Mouse (Mus musculus): ENCODE results near the gene Prkch. TPM values are rescaled to one million over a fixed set of nuclear protein-coding genes. Genes with fewer than 3 reads are reported as not detected.
A peak's percentile ranks its signal among the peaks of the same experiment; 100 is the strongest.

The Prkch gene
- total RNA-seq, 4 experiments from 2014 or later: 4.3 to 5.8 (median 4.9) TPM

DNA sequence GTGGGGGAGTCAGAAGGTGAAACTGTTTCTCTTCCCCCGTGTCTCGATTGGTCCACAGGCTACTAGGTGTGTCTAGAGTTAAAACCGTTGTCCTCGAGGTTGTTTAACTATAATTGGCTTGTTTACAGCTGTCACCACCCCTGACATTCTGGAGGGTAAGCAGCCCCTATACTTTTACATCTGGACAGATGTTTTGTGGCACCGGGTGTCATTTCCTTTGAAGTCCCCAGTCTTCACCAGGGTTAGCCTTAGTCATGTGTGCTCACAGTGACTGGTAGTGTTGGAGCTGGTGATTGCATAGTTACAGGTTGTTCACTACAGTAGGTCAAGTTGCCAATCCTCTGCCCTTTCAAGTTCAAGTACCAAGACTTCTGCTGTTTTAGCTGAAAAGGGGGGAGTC, 126.2 kb downstream of the Prkch start:
- no peak for DNase-seq (ENCODE audit: low spot score in 2 of 2)

DNA sequence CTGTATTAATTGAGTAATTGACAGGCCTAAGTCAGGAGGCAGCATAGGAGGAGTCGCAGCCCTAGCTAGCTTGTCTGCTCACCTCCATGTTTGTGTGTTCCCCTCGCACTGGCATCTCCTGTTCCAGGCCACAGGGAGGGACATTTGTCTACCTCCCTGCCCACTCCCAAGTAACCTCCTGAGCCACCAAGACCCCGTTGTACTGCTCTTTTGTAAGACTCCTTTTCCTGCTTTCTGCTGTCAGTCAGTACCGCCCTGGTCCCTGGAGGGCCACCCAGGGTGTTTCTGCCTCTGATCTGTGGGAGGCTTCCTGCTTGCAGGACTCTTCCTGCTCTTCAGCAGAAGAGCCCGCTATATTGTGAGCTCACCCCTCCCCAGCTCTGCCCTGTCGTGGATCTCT, 127.5 kb downstream of the Prkch start:
- DNase-seq (ENCODE audit: low spot score in 2 of 2): no peak

DNA sequence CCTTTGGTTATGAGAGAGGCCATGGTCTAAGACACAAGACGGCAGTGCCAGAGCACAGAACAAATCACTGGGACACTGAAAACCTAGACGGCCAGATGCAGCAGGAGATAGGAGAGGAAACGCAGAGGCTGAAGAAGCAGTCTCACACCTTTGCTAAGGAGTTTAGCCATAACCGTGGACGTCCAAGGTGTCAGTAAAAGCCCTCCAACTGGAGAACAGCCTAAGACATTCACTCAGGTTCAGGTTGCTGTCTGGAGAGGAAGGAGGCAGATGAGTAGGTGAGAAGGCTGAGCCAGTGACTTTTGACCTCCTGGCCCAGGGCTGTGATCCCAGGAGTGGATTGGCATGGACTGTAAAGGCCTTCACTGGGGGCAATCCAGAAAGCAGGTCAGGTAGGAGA, 130.0 kb downstream of the Prkch start:
- no peak for DNase-seq (ENCODE audit: low spot score in 2 of 2)

DNA sequence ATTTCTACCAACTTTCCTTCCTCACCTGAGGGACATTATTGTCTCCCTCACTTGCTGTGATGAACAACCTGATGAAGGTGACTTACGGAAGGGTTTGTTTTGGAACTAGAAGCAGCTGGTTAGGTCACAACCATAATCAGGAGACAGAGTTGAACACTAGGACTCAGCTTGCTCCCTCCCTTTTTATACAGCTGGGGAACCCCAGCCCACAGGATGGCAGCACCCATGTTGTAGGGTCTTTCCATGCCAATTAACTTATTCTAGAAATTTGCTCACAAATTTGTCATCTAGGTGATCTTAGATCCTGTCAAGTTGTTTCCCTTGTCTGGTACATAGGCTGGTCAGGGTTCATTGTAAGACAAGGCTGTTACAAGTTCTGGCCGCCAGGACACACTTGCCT, 130.7 kb downstream of the Prkch start:
- no peak for DNase-seq (ENCODE audit: low spot score in 2 of 2)

DNA sequence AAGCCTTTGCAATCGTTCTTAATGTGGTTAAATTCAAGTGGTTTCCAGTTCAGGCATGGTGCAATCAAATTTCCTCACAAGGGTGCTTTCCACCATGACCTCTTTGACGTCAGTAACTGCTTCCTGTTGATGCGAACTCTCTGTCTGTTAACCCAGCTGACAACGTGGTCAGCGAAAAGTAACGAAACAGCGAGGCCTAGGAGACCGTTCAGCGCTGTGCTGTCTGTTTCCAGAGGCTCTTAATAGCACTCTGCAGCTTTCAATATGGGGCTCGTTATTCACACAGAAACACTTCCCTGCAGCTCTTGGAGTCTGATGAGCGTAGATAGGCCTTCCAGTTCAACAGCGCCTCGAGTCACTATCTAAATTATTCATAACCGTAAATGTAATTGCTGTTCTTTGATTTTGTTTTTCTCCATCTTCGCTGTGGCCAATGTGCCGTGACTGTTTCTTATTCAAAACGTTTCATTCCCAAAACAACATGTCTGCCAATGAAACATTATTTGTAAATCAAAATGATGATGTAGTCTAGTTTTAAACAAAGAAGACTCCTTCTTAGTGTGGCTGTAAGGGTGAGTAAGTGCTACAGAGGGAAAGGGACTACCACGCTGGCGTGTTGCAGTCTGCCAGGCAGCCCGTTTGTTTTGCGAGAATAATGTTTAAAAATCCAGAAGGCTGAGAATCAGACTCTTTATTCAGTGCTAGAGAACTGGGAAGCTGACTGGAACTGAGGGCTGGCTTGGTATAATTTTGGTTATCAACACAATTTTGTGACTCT, 131.5 kb downstream of the Prkch start:
- DNase-seq (ENCODE audit: low spot score in 2 of 2): no peak

DNA sequence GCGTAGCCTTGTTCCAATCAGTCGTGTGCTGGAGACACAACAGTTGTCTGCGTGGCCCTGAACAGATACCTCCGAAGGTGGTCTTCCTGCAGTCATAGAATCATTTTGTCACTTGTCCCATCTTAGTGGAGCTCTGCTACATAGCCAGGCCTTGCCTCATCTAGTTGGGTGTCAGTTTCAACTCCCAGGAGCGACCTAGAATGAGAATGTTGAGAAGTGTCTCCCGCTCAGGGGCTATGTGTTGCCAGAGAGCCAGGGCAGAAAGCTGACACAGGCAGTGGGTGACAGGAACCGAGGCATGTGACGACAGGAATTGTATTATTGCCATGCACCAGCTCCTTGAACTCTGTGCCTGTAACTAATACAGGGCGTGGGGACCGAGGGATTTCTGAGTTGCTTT, 133.4 kb downstream of the Prkch start:
- no peak for DNase-seq (ENCODE audit: low spot score in 2 of 2)

DNA sequence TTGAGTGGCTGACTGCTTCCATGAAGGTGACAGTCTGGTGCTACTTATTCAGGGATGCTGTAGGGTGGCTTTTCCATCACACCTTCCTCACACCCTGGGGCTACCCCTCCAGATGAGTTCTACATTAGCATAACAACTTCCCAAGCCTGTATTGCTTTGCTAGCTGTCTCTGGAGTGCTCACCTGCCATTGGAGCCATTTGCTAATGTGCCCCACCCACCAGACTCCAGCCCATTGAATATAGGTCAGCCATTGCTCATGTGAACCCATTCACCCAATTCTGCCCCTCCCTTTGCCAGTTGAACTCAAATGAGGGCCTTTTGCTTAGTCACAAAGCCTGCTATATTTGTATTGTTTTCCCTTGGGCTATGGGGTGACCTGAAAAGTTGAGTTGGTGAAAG, 135.2 kb downstream of the Prkch start:
- DNase-seq (ENCODE audit: low spot score in 2 of 2): no peak

DNA sequence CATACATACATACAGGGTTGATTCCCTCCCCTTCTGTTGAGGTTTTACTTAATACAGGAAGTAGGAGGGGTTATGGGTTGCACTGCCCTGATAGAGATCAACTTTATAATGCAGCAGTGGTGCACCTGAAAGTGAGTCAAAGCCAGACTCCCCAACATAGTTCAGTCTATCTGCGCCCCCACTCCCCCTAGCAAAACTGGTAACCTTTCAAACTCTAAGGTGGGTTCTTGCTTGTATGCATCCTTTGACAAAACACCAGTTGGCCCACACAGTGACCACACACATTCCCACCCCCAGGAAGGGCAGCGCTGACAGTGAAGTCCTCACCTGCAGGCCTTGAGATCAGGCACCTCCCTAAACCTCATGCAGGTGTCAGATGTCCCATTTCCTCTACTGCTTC, 135.9 kb downstream of the Prkch start:
- no peak for DNase-seq (ENCODE audit: low spot score in 2 of 2)

DNA sequence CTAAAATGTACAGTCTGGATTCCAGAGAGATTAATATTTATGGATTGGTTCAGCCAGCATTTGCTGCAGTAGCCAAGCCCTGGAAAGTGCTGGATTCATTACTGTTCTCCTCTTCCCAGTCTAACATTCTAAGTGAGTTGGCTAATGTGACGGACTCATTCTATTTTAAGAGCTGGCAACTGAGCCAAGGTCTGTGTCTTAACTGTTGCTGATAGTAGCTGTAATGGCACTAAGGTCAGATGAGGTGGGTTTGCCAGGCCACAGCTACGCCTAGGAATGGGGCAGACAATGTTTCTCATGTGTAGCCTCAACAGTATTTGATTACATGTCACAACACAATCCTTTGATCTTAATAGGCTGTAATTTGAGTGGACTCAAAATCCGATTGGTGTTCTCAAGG, 137.5 kb downstream of the Prkch start:
- peak in 1 of 2 experiments; percentile 32 for DNase-seq (ENCODE audit: low spot score in 2 of 2)

DNA sequence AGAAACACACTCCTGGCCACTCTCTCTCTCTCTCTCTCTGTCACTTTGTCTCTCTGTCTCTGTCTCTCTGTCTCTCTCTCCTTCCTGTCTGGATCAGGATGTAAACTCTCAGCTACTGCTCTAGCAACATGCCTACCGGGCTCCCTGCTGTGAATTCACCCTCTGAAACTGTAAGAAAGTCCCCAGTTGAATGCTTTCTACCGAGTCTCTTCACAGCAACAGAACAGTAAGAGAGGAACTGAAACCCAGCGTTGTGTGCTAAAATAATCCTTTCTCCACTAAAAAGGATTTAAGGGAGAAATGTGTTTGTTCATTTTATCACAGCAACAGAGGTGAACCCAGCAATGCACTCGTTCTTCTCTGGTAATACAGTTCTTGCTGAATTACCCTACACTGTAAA, 138.5 kb downstream of the Prkch start:
- no peak for DNase-seq (ENCODE audit: low spot score in 2 of 2)

DNA sequence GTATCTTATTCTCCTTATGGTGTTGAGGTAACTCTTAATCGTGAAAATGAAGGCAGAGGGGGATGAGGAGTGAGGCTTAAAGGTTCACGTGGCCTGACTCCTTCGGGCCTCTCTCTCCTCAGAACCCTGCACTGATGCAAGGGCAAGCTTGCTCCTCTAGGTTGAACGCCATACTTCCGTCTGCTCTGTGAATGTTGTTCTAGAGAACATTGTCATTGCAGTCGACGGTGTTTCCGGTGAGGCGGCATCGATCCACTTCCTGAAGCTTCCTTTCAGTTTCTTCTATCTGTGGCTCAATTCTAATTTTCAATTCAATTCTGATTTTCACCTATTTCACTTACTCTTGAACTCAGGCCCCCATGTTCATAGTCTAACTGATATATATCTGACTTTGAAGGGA, 139.3 kb downstream of the Prkch start:
- no peak for DNase-seq (ENCODE audit: low spot score in 2 of 2)

DNA sequence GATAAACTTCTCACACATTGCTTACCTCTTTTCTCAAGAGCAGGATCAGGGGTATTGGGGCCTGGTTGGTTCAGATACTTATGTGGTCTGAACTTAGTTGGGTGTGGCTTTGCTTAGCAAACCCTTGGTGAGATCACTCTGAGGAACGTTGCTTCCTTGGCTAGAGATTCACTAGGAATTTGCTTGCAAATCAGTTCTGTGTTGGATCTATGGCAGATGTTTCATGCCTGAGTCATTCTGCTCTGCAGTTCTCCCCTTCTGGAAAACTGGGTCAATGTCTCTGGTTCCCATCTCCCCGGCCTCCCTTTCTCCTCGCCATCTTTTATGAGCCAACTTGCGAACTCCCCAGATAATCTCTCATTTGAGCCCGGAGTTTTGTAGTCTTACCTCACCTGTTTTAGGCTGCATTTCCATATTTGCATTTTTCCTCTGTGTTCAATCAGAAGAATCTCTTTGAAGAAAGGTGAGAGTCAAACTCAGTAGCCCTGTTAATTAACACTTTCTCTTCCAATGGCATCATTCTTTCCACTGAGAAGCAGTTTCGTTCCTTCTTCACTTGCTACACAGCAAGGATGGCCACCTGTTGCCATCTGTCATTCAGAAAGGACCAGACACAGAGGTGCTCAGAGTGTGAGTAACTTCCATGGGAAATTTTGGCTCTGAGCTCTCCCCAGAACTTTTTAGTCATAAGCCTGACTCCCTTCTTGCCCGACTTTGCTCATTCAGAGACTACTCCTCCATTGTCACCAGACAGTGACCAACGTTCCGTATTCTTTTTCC, 141.4 kb downstream of the Prkch start:
- no peak for DNase-seq (ENCODE audit: low spot score in 2 of 2)

DNA sequence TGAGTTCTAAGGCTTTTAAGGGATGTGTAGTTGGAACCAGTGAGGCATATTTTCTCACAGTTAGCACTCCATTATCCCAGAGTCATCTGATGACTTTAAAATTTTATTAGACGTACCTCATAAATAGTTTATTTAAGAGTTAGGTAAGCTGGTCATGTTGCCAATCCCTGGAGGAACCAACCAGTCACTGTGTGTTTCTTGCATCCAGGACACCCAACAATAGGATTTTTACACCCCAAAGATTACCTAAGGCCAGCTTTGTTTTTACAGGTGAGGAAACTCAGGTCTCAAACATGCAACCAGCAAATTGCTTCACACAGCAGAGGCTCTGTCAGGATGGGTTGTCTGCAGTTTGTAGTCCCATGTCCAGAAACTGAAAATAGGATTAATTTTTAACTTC, 142.4 kb downstream of the Prkch start:
- DNase-seq (ENCODE audit: low spot score in 2 of 2): no peak

DNA sequence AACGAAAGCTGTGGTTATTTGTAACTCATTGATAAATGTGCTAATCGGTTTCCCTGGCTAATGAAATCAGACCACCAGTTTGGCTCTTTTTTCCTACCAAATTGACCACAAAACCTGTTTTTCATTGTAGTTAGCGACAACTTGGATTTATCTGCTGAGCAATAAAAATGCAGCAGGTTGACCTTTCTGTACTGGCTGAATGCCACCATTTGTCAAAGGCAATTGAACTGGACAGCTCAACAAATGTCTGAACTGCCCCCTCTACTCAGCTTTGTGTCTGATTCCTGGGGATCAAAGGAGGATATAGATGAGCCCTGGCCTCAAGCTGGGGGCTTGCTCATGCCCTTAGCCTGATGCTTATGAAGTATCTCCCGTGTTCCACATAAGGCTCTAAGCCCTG, 146.0 kb downstream of the Prkch start:
- no peak for DNase-seq (ENCODE audit: low spot score in 2 of 2)

DNA sequence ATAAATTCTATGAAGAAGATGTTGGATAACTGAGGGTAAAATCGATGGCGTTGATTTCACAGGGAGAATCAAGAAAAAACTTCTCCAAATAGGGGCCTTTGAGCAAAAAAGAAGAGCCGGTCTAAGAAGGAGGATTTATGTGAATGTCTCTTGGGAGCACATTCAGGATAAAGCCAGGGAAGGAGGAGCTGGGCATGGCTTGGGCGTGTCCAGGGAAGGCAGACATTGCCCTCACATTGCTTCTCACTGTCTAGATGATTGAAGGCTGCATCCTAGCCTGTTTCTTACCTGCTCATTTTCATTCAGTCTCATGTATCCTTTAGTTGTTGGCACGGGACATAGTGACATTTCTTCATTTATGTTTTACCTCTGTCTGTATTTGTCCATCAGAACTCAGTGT, 146.5 kb downstream of the Prkch start:
- no peak for DNase-seq (ENCODE audit: low spot score in 2 of 2)

DNA sequence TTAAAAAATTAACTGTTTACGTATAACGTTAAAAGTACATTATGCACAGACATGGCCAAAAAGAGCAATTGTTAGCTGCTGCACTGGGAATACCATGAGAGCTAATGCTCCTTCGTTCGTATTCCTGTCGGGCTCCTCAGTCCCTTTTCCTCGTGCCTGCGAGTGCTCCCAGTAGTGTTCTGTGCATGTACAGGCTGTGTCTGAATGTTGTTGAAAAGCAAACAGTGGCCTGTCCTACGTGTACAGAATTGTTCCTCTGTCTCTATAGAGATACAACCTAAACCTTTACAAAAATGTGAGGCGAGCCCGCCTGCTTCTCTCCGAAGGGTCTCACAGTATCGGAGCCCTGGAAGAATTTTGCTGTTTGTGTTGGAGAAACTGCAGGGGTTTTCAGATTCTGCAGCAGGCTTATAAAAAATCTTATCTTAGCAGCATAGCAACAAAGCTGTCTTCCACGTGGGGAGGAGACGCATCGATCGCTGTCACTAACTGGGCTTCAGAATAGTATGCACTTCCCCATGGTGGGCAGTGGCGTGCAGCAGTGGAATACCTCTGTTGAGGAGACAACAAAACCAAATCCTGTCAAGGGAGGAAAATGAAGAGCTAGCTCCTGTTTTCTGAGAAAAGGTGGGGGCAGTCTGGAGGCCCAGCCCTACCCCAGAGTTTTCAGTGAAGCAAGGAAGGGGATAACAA, 147.4 kb downstream of the Prkch start:
- no peak for DNase-seq (ENCODE audit: low spot score in 2 of 2)

DNA sequence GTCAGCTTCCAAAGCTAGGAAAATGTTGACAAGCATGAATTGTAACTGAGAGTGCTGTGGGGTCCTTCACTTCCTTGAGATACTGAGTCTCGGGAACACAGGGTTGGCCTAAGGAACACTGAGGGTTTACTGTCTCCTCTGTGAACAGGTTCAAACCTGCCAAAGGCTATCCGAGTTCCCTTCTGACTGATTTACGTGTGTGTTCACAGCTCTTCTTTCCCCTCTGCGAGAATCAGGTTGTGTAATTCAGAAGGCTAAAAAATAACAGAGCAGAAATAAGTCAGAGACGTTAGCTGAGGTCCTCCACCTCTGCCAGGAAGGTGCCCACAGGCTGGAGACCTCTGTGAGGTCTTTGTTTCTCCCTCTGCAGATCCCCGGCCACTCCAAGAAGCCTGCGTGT, 148.3 kb downstream of the Prkch start:
- no peak for DNase-seq (ENCODE audit: low spot score in 2 of 2)

DNA sequence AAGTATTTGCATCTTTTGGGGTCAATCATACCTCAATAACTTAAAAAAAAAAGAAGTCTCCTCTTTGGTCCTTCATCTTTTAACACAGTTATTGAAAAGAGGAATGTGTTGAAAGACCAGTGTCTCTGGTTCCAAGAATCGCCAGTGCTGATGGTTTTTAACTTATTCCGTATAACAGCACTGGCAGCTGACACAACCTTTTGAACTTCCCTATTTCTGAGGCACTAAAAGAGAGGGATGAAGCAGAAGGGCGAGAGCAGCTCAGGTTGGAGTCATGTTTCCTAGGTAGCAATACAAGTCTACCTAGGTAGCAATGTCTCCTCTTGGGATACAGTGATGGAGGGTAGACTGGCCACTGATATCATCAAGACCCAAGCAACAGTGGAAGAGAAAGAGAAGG, 152.3 kb downstream of the Prkch start:
- no peak for DNase-seq (ENCODE audit: low spot score in 2 of 2)

DNA sequence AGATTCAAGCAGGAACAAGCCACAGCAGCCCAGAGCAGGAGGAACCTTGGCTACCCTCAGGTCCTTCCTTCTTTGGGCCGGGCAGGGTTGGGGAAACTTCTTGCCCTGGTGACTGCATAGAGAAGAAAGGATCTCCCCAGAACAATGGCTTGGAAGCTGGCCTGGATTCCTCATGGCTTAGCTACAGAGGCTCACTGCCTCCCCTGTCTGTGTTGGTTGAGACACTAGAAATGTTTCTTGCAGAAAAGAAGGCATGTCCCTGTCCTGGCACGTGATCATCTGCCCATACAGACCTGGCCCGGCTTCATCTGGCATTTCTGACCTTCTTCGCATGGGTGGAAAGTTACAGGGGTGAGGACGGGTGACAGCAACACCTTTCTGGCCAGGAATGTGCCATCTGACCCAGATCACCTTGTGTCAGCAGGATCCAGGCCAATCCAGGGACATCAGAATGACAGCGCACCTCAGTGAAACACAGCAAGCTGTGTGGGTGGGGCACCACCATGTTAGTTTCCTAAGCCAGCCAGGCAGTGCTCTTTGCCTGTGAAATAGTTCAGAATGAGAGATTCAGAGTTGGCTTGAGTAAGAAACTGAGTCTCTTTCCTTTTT, 155.1 kb downstream of the Prkch start:
- DNase-seq (ENCODE audit: low spot score in 2 of 2): no peak

DNA sequence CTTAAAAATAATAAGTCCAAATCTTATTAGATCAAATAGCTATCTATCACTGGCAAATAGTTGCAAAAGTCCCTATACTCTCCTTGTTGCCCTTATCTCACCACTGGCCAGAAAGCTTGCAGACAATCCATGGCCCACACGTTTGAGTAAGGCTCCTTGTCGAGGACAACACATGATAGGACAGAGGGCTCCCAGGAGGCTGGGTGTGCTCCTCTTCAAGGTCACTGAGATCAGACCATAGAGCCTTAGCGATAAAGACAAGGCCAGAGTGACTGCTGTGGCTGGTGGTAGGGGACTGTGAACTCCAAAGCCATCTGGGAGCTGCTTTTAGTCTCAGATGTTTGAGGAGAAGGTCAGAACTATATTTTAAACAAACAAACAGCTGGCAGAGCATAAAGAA, 158.0 kb downstream of the Prkch start:
- no peak for DNase-seq (ENCODE audit: low spot score in 2 of 2)

DNA sequence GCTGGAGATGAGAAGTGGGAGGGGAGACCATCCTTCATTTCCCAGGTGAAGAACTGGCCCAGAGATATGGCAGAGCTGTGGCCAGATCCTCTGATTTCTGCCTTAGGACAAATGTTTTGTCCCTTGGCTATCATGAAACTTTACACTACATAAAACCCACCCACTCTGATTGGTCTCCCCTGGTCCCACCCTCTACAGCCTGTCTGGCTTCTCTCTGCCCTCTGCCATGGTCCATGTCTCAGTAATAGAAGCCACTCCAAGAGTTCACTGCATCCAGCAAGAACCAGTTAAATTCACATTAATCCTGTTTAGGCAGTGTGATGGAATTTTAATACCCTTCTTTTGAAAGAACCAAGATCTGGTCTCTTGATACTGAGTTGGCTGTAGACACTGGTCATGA, 158.5 kb downstream of the Prkch start:
- DNase-seq (ENCODE audit: low spot score in 2 of 2): no peak

DNA sequence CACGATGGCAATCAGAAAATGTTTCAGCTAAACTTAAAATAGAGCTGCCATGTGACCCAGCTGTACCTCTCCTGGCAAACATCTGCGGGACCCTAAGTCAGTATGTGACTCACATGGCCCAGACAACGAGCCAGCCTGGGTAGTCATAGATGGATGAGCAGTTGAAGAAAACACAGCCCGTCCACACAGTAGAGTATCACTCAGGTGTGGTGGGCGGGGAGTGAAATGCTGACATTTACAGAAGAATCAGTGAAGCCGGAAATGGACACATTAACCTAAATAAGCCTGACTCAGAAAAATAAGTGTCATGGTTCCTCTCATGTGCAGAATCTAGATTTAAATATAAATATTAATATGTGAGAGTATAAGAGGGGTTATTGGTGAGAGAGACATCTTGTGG, 161.5 kb downstream of the Prkch start:
- DNase-seq (ENCODE audit: low spot score in 2 of 2): no peak
